Mouse (Mus musculus): ENCODE results near the gene Gdf7.
A peak's percentile ranks its signal among the peaks of the same experiment; 100 is the strongest.

Gene Gdf7

GRCm38 (mm10) chr12:8326825-8327674 is 25.3 kb upstream of the Gdf7 start:
- peak; percentile 95 for DNase-seq (ENCODE audit: low spot score)

GRCm38 (mm10) chr12:8325943-8326522 is 24.3 kb upstream of the Gdf7 start:
- DNase-seq (ENCODE audit: low spot score), result no peak

GRCm38 (mm10) chr12:8325245-8325942 is 23.6 kb upstream of the Gdf7 start:
- no peak for DNase-seq (ENCODE audit: low spot score)

- no peak for DNase-seq (ENCODE audit: low spot score)
Measured at GRCm38 (mm10) chr12:8324086-8324485, 22.3 kb upstream of the Gdf7 start.

- DNase-seq (ENCODE audit: low spot score), result no peak
Measured at GRCm38 (mm10) chr12:8321506-8321905, 19.8 kb upstream of the Gdf7 start.

DNA sequence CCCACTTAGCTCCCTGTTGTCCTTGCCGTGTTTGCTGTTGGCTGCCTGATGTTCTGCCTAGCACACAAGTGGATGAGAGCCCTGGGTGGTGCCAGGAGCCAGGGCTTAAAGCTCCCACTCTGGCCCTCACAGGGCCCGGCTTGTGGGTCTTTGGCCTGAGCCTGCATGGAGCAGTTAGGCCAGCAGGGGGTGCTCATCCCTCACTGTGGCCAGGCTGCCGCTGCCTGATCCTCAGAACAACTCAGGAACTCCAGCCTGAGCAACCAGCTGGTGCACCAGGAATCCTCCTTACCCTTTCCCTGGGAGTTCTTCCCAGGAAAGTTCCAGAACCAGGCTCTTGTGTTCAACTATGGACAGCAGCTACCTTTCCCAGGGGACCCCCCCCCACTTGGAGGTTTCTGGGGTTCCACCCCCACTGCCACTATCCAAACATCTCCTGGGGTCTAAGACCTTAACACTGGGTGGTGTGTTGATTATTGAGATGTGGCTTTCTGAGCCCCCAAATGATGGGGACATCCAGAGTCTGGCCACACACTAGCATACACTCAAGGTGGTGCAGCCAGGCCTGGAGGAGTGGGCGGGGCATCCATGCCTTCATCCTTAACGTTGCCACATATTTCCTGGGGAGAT is 18.4 kb upstream of the Gdf7 start:
- peak; percentile 86 for DNase-seq (ENCODE audit: low spot score)

GRCm38 (mm10) chr12:8316541-8316940 is 14.8 kb upstream of the Gdf7 start:
- no peak for DNase-seq (ENCODE audit: low spot score)

GRCm38 (mm10) chr12:8313773-8314172 is 12.0 kb upstream of the Gdf7 start:
- no peak for DNase-seq (ENCODE audit: low spot score)

DNA sequence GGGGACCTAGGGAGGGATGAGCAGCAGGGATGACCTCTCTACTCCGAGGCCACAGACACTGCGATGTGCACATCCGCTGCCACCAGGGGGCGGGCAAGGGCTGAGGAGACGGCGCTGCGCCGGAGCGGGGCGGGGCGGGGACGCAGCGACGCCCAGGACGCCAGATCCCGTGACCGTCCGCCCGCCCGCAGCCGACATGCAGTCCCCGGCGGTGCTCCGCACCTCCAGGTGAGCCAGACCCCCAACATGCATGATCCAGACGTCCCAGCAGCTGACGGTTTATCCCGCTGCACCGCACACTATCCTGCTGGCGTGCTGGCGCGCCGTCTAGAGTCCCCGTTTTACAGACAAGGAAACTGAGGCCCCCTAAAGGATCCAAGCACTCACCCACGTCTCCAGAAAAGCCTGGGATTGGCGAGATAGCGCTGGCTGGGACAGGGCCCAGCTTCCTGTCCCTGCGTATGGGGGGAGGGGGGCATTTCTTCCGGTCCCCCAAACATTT is 11.6 kb upstream of the Gdf7 start, which contains the start of gene Hs1bp3:
Hs1bp3 (plus strand) TSS at position 163 of the 502 bp plus-strand sequence.
- peak; percentile 92 for DNase-seq (ENCODE audit: low spot score)

DNA sequence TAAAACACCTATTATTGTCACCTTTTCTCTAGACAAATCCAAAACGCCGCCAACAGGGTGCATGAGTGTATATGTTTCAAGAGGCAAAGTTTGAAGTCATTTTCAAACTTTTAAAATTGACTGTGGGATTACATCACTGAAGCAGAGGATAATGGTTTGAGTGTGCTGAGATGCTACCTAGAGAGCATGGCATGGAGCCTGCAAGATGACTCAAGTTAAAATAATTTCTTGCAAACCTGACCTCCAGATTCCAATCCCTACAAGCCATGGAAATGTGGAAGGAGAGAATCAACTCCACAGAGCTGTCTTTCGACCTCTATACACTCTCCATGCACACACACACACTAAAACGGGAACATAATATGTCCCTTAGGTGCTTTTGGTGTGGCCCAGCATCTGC is 10.5 kb upstream of the Gdf7 start:
- DNase-seq (ENCODE audit: low spot score), result no peak

- no peak for DNase-seq (ENCODE audit: low spot score)
Measured at GRCm38 (mm10) chr12:8310992-8311391, 9.2 kb upstream of the Gdf7 start.

DNA sequence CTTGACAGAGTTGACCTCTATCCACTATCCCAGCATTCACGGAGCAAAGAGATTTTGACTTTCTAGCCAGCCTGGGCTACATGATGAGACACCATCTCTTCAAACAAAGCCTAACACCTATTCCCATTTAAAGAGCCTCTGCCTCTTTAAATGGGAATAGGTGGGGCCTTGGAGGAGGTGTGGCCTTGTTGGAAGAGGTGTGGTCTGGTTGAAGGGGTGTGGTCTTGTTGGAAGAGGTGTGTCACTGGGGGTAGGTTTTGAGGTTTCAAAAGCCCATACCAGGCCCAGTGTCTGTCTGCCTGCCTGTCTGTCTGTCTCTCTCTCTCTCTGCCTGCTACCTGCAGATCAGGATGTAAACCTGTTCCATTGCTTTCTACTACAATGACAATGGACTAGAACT is 5.2 kb upstream of the Gdf7 start:
- no peak for DNase-seq (ENCODE audit: low spot score)

DNA sequence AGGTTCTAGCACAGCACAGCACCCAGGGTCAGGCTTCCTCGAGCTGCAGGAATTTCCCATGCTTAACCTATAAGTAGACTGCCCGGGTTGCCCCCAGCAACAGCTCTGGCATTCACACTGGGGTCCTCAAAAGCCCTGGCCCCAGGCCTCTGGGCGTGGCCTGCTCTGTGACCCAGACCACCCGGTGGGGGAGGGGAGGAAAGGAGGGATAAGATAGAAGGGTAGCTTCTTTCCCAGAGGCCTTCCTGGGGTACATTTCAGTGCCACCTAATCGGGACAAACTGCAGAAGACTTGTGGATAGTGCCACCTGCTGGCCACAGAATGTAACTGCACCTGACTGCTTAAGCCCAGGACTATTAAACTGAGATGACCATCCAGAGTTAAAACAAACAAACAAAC is 4.7 kb upstream of the Gdf7 start:
- peak; percentile 87 for DNase-seq (ENCODE audit: low spot score)

GRCm38 (mm10) chr12:8305258-8305657 is 3.5 kb upstream of the Gdf7 start:
- DNase-seq (ENCODE audit: low spot score), result no peak

DNA sequence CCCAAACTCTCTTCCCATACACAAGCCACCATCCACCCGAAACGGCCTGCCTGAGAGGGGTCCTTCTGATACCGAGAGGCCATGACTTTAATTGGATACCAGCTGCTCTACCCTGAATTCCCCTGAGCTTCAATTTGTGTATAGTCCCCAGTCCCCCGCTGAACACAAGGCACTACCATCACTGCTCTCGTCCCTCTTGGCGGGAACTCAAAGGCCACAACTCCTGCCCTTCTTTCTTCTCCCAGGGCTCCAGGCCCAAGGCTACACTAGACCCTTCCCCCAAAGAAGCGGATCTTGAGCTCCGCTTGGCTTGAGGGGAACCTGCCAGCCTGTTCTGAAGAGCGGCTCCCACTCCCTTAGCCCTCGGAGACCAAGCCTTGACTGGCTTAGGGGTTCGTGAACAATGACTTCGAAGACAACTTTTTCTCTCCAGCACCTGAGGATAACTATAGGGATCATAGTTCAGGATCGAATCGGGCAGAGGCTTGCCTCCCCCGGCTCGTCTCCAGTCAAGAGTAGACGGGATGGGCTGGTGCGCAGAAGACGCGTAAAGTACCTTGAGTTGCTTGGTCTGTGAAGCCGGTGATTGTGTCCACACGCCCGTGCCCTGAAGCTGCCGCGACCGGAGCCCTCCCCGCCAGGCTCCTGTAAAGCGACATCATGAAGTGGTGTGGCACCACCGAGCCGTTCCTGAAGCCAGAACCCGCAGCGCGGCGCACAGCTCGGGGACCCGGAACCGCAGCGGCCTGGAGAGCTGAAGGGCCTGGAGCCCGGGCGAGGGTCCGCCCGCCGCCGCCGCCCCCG is 541 bp downstream of the Gdf7 start:
- no peak for DNase-seq (ENCODE audit: low spot score)

DNA sequence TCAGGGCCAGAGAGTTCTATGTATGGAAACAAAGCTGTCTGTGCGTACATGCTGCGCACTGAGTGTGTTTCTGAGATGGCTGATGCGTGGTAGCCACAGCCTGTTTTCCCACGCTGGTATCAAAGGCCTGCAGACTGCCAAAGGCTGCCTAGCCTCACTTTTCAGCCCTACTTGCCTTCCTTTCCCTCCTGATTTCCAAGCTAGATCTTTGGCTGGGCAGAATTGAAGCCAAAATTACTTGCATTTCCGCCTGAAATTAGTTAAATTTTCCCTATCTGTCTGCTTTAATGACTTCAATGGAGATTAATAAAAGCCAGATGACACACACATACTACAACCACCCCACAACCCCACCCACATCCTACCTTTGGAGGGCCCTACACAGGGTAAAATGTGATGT is 1.2 kb downstream of the Gdf7 start:
- DNase-seq (ENCODE audit: low spot score), result no peak

- no peak for DNase-seq (ENCODE audit: low spot score)
Measured at GRCm38 (mm10) chr12:8300111-8300480, 1.7 kb downstream of the Gdf7 start.

DNA sequence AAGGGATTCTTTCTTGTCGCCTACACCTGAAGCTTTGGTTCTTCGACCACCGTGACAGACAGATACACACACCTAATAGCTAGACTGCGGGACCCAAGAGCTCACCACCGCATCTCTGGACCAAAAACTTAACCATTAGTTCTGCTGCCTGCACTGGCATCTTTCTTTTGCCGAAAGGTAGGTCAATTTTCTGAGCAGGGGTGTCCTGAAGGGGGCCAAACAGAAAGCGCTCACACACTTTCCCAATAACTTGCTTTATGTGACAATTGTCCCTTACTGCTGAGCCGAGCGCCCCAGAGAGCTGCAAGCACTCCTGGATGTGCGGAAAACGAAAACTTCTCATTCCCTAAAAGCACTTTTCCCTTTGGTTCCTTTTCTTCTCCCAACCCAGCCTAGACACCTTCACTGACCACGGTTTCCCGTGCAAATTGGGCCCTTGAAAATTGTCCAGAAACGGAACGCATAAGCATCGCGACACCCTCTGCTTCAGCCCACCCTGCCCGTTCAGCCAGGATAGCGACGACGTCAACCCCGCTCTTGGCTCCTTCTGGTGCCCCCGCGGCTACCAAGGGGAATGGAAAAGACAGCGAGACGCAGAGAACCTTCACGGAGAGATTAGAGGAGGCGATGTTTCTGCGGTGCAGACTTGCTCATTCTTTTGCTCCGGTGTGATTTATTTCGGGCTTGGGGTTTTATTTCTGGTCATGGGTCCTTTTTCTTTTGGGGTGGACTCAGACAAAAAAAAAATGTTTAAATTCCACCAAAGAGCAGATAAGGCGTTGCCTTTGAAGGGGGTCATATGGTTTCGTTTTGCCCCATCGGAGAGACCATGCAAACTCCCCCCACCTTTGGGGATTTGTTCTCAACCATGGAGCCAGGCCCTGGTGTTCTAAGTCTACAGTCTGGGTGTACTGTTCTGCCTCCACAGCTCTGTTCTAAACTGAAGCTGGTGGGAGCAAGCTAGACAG is 2.3 kb downstream of the Gdf7 start:
- no peak for DNase-seq (ENCODE audit: low spot score)

DNA sequence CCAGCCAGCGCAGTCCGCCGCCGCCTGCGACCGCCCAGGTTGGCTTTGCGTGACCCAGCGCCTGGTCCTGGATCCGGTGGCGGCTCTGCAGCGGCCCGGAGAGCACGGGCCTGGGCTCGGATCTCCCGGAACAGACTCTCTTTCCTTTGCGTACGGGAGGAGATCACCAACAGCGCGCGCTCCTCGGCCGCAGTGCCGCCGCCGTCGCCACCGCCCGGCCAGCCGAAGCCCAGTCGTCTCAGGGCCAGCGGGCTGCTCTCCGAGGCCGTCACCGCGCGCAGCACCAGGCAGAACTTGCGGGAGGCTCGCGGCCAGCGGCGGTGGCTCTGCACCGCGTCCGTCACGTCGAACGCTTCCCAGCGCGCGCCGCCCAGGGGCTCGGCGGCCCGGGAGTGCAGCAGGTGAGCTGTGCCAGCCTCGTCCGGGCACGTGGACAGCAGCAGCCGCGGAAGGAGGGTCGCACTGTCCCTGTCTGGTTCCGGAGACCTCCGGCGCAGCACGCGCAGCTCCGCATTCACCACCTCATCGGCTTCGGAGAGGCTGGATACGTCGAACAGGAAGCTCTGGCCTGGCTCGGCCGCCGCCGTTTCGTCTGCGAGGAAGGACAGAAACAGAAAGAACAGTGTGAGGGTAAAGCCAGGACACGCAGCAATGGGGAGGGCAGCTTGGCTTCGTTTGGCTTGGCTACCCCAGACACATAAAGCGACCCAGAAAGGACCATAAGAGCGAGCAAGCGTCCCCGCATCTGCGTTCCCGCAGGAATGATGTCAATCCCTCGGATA is 3.2 kb downstream of the Gdf7 start:
- DNase-seq (ENCODE audit: low spot score), result no peak

Measured in retina, embryonic 14.5 days (tissue).